Mouse (Mus musculus): Measurements from ENCODE around the gene Hmgb1. TPM values are rescaled to one million over a fixed set of nuclear protein-coding genes. Genes with fewer than 3 reads are reported as not detected.

Gene Hmgb1
- polyA plus RNA-seq, 1 experiment from 2014 or later, result 1,454 TPM

GRCm38 (mm10) chr5:149068745-149069144, 115.5 kb downstream of the Hmgb1 start:
- H3K27ac ChIP-seq (replicated peaks), result no peak overlapping the region
- no peak for ATAC-seq (ENCODE audit: low FRiP score, low read depth)

GRCm38 (mm10) chr5:149068247-149068740, 116.0 kb downstream of the Hmgb1 start:
- no peak for ATAC-seq (ENCODE audit: low FRiP score, low read depth)
- H3K9me3 ChIP-seq, result no peaks in the 10 kb centered on the region
- no peaks in the 10 kb centered on the region for H3K27me3 ChIP-seq
- H3K9ac ChIP-seq (replicated peaks), result no peak overlapping the region
- WGBS, result 91% methylated on average over 17 of the region's 17 CpGs
- no peak overlapping the region for H3K27ac ChIP-seq (replicated peaks)
- no peaks in the 10 kb centered on the region for H3K4me1 ChIP-seq
- H3K4me3 ChIP-seq, result no peak overlapping the region
- no peaks in the 10 kb centered on the region for H3K36me3 ChIP-seq
- H3K4me2 ChIP-seq (replicated peaks), result no peak overlapping the region

More at GRCm38 (mm10) chr5:149068745-149069144, 115.5 kb downstream of the Hmgb1 start:
- 96% methylated on average over 10 of the region's 10 CpGs for WGBS
- H3K4me1 ChIP-seq, result no peaks in the 10 kb centered on the region
- H3K36me3 ChIP-seq, result no peaks in the 10 kb centered on the region
- H3K9ac ChIP-seq (replicated peaks), result no peak overlapping the region
- H3K4me2 ChIP-seq (replicated peaks), result no peak overlapping the region
- H3K27me3 ChIP-seq, result no peaks in the 10 kb centered on the region
- H3K9me3 ChIP-seq, result no peaks in the 10 kb centered on the region
- no peak overlapping the region for H3K4me3 ChIP-seq

- no peaks in the 10 kb centered on the region for H3K9me3 ChIP-seq
- H3K4me1 ChIP-seq, result no peaks in the 10 kb centered on the region
- H3K36me3 ChIP-seq, result no peaks in the 10 kb centered on the region
- no peak overlapping the region for H3K4me3 ChIP-seq
- no peak for ATAC-seq (ENCODE audit: low FRiP score, low read depth)
- H3K4me2 ChIP-seq (replicated peaks), result no peak overlapping the region
- no peak overlapping the region for H3K27ac ChIP-seq (replicated peaks)
- H3K27me3 ChIP-seq, result no peaks in the 10 kb centered on the region
- no peak overlapping the region for H3K9ac ChIP-seq (replicated peaks)
- WGBS, result 68% methylated on average over 8 of the region's 8 CpGs
Measured at GRCm38 (mm10) chr5:149067501-149067961, 116.8 kb downstream of the Hmgb1 start.

GRCm38 (mm10) chr5:149062833-149063232, 121.5 kb downstream of the Hmgb1 start:
- WGBS, result 77% methylated on average over 1 of the region's 1 CpGs
- Histone ChIP-seq H3K27ac (replicated peaks) (no peak overlapping the region), H3K4me1 (no peaks in the 10 kb centered on the region), H3K9me3 (no peaks in the 10 kb centered on the region), H3K36me3 (no peaks in the 10 kb centered on the region), H3K27me3 (no peaks in the 10 kb centered on the region), H3K9ac (replicated peaks) (no peak overlapping the region), H3K4me2 (replicated peaks) (no peak overlapping the region), H3K4me3 (no peak overlapping the region)
- ATAC-seq (ENCODE audit: low FRiP score, low read depth), result no peak

GRCm38 (mm10) chr5:149053352-149054168, 130.7 kb downstream of the Hmgb1 start:
- Histone ChIP-seq H3K4me2 (replicated peaks) (peak overlapping the region; percentile 95), H3K9ac (replicated peaks) (peak overlapping the region; percentile 82), H3K4me3 (peak overlapping the region; percentile 84), H3K4me1 (peaks cover 22% of the 10 kb centered on the region), H3K36me3 (peaks cover 17% of the 10 kb centered on the region), H3K27ac (replicated peaks) (peak overlapping the region; percentile 100), H3K27me3 (no peaks in the 10 kb centered on the region), H3K9me3 (no peaks in the 10 kb centered on the region)
- 3% methylated on average over 26 of the region's 34 CpGs for WGBS
- peak; percentile 61 for ATAC-seq (ENCODE audit: low FRiP score, low read depth)

GRCm38 (mm10) chr5:149052421-149053338, 131.6 kb downstream of the Hmgb1 start:
- Histone ChIP-seq H3K27ac (replicated peaks) (peak overlapping the region; percentile 100), H3K27me3 (no peaks in the 10 kb centered on the region), H3K9ac (replicated peaks) (peak overlapping the region; percentile 98), H3K9me3 (no peaks in the 10 kb centered on the region), H3K4me2 (replicated peaks) (peak overlapping the region; percentile 95), H3K4me1 (peaks cover 22% of the 10 kb centered on the region), H3K4me3 (peak overlapping the region; percentile 84), H3K36me3 (peaks cover 17% of the 10 kb centered on the region)
- under 1% methylated on average over 84 of the region's 110 CpGs for WGBS
- ATAC-seq (ENCODE audit: low FRiP score, low read depth), result peak; percentile 95

- peak overlapping the region; percentile 98 for H3K9ac ChIP-seq (replicated peaks)
- WGBS, result under 1% methylated on average over 56 of the region's 120 CpGs
- H3K27ac ChIP-seq (replicated peaks), result peak overlapping the region; percentile 100
- H3K36me3 ChIP-seq, result peaks cover 19% of the 10 kb centered on the region
- H3K4me1 ChIP-seq, result peaks cover 22% of the 10 kb centered on the region
- ATAC-seq (ENCODE audit: low FRiP score, low read depth), result peak; percentile 58
- no peaks in the 10 kb centered on the region for H3K9me3 ChIP-seq
- peak overlapping the region; percentile 86 for H3K4me2 ChIP-seq (replicated peaks)
- peak overlapping the region; percentile 84 for H3K4me3 ChIP-seq
- no peaks in the 10 kb centered on the region for H3K27me3 ChIP-seq
Measured at GRCm38 (mm10) chr5:149051571-149052420, 132.5 kb downstream of the Hmgb1 start.

GRCm38 (mm10) chr5:149051194-149051570, 133.1 kb downstream of the Hmgb1 start:
- Histone ChIP-seq H3K27ac (replicated peaks) (peak overlapping the region; percentile 100), H3K4me3 (peak overlapping the region; percentile 84), H3K36me3 (peaks cover 25% of the 10 kb centered on the region), H3K4me1 (peaks cover 22% of the 10 kb centered on the region), H3K4me2 (replicated peaks) (peak overlapping the region; percentile 86), H3K9me3 (no peaks in the 10 kb centered on the region), H3K27me3 (no peaks in the 10 kb centered on the region), H3K9ac (replicated peaks) (peak overlapping the region; percentile 98)
- no peak for ATAC-seq (ENCODE audit: low FRiP score, low read depth)
- 2% methylated on average over 26 of the region's 27 CpGs for WGBS

- peak overlapping the region; percentile 86 for H3K4me2 ChIP-seq (replicated peaks)
- ATAC-seq (ENCODE audit: low FRiP score, low read depth), result no peak
- peak overlapping the region; percentile 100 for H3K27ac ChIP-seq (replicated peaks)
- H3K4me3 ChIP-seq, result peak overlapping the region; percentile 84
- H3K9me3 ChIP-seq, result no peaks in the 10 kb centered on the region
- H3K4me1 ChIP-seq, result peaks cover 22% of the 10 kb centered on the region
- H3K9ac ChIP-seq (replicated peaks), result peak overlapping the region; percentile 98
- H3K27me3 ChIP-seq, result no peaks in the 10 kb centered on the region
- peaks cover 30% of the 10 kb centered on the region for H3K36me3 ChIP-seq
- WGBS, result 25% methylated on average over 10 of the region's 10 CpGs
Measured at GRCm38 (mm10) chr5:149050588-149051160, 133.6 kb downstream of the Hmgb1 start.

- ATAC-seq (ENCODE audit: low FRiP score, low read depth), result no peak
- Histone ChIP-seq H3K4me2 (replicated peaks) (peak overlapping the region; percentile 86; the same call in 1 of the 2 replicates), H3K9me3 (no peaks in the 10 kb centered on the region), H3K4me1 (peaks cover 22% of the 10 kb centered on the region), H3K9ac (replicated peaks) (no peak overlapping the region), H3K36me3 (peaks cover 34% of the 10 kb centered on the region), H3K27ac (replicated peaks) (no peak overlapping the region), H3K4me3 (no peak overlapping the region), H3K27me3 (no peaks in the 10 kb centered on the region)
- WGBS, result 80% methylated on average over 3 of the region's 3 CpGs
Measured at GRCm38 (mm10) chr5:149049435-149049834, 134.9 kb downstream of the Hmgb1 start.

- no peak for ATAC-seq (ENCODE audit: low FRiP score, low read depth)
- 98% methylated on average over 1 of the region's 1 CpGs for WGBS
- peaks cover 34% of the 10 kb centered on the region for H3K36me3 ChIP-seq
Measured at GRCm38 (mm10) chr5:149048961-149049360, 135.3 kb downstream of the Hmgb1 start.

More at GRCm38 (mm10) chr5:149048961-149049360, 135.3 kb downstream of the Hmgb1 start:
- H3K9ac ChIP-seq (replicated peaks), result no peak overlapping the region
- no peaks in the 10 kb centered on the region for H3K9me3 ChIP-seq
- no peak overlapping the region for H3K4me2 ChIP-seq (replicated peaks)
- H3K27me3 ChIP-seq, result no peaks in the 10 kb centered on the region
- H3K27ac ChIP-seq (replicated peaks), result no peak overlapping the region
- no peak overlapping the region for H3K4me3 ChIP-seq
- H3K4me1 ChIP-seq, result peaks cover 21% of the 10 kb centered on the region

Measured in midbrain, embryonic 12.5 days (tissue).